Mouse (Mus musculus) neural tube, embryonic 15.5 days (tissue): ENCODE measurements around the gene Foxc1. TPM values are rescaled to one million over a fixed set of nuclear protein-coding genes. Genes with fewer than 3 reads are reported as not detected.

ENCODE experiments used
- ATAC-seq: fragments of 200-750 bp; cut with Nextera tagmentation; 2 replicates; pipeline ENCODE4 v1.8.0; 2017; ENCODE audit warnings: mild to moderate bottlenecking, moderate TSS enrichment, moderate library complexity; ENCODE audit not compliant: low FRiP score
- H3K27ac ChIP-seq: fragments of 300-500 bp; sonication (generic); replicated peaks from 2 replicates; pipeline ENCODE4 v1.5.1; 2015; ENCODE audit warnings: mild to moderate bottlenecking, inconsistent platforms
- H3K27me3 ChIP-seq: fragments of 300-500 bp; sonication (generic); replicated peaks from 2 replicates; pipeline ENCODE4 v1.6.1; 2015; ENCODE audit warnings: inconsistent platforms
- H3K36me3 ChIP-seq: fragments of 300-500 bp; sonication (generic); 2 replicates; pipeline ENCODE4 v1.6.1; 2015; ENCODE audit warnings: inconsistent platforms
- H3K4me1 ChIP-seq: fragments of 300-500 bp; sonication (generic); 2 replicates; pipeline ENCODE4 v1.6.1; 2015; ENCODE audit warnings: inconsistent platforms
- H3K4me2 ChIP-seq: fragments of 300-500 bp; sonication (generic); 2 replicates; pipeline ENCODE4 v1.6.1; 2015; ENCODE audit warnings: inconsistent platforms, mild to moderate bottlenecking, moderate library complexity
- H3K4me3 ChIP-seq: fragments of 300-500 bp; sonication (generic); replicated peaks from 2 replicates; pipeline ENCODE4 v1.5.1; 2015; ENCODE audit warnings: mild to moderate bottlenecking, inconsistent platforms
- H3K9ac ChIP-seq: fragments of 300-500 bp; sonication (generic); replicated peaks from 2 replicates; pipeline ENCODE4 v1.6.1; 2015; ENCODE audit warnings: mild to moderate bottlenecking, inconsistent platforms
- H3K9me3 ChIP-seq: fragments of 300-500 bp; sonication (generic); replicated peaks from 2 replicates; pipeline ENCODE4 v1.6.1; 2016; ENCODE audit warnings: inconsistent platforms
- WGBS: fragments of 180-500 bp; shearing (Covaris S2); methylation state at CpG from one replicate; pipeline ENCODE4 v1.1.7; 2015; ENCODE audit warnings: mixed read lengths; 5-methylcytosine and 5-hydroxymethylcytosine counted together
- polyA plus RNA-seq: library from polyadenylated mRNA; unstranded; fragments of >200 nt; fragmentation: Nextera tagmentation; extraction: Ambion mirVana; gene quantifications from 2 replicates; pipeline ENCODE4 v1.2.1, GENCODE M21; 2015

The Foxc1 gene
- polyA plus RNA-seq, 1 experiment from 2014 or later: 1.1 TPM

DNA sequence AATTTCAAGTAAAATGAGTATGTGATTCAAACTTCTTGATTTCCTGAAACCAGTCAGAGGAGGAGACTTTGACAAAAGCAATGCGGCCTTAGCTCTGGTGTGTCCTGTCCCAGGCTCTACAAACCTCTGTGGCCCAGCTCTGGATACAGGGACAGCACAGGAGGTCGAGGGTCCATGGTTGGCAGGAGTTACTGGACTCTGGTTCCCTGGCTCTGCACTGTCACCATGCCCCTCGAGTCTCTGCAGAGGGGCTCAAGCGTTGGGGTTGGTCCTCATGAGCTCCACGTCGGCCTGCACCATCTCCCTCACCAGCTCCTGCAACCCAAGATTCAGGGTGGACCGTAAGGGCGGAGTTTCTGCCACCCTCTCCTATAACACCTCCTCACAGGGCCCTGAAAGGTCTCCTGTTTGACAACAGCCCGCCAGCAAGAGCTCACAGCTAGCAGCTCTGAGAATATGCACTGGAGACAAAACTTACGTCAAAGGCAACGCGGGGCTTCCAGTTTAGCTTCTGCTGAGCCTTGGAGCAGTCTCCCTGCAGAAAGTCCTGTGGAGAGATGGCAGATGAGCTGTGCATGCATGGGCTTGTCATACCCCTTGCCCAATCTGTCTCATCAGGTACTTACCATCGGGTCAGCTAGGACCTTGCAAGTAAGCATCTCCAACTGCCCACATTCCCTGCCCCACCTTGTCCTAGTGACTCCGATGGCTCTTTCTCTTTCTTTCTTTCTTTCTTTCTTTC lies 13.4 kb downstream of the Foxc1 start:
- no peak for ATAC-seq
- H3K27ac ChIP-seq: no peak overlapping the region
- H3K9me3 ChIP-seq: no peaks in the 10 kb centered on the region
- 41% methylated on average over 14 of the region's 14 CpGs for WGBS
- peaks cover 63% of the 10 kb centered on the region for H3K27me3 ChIP-seq
- no peak overlapping the region for H3K9ac ChIP-seq
- 0 out of 2 replicates have a peak overlapping the region, but pooled peaks have one; percentile 3 for H3K4me2 ChIP-seq
- H3K4me3 ChIP-seq: no peak overlapping the region
- H3K36me3 ChIP-seq: no peaks in the 10 kb centered on the region
- peaks cover 7% of the 10 kb centered on the region; the same call in 1 of the 2 replicates for H3K4me1 ChIP-seq

DNA sequence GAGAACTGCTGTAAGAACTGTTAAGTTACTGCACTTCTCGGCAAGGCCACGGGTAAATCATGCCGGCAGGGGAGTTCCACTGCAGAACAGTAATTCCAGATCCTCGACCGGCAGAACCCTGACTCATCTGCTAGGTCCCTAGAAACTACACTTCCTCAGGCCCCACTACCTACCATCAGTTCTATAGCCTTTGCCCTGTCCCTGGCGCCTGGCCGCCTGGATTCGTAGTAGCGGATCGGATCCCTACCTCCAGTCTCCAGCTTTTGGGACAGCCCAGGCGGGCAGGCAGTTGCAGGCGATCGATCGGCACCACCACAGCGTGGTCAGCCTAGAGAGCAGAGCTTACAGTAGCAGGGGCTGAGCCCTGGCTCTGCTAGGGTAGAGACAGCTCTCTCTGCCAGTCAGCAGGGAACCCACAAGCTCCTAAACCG lies 14.2 kb downstream of the Foxc1 start:
- WGBS: 6% methylated on average over 16 of the region's 16 CpGs

DNA sequence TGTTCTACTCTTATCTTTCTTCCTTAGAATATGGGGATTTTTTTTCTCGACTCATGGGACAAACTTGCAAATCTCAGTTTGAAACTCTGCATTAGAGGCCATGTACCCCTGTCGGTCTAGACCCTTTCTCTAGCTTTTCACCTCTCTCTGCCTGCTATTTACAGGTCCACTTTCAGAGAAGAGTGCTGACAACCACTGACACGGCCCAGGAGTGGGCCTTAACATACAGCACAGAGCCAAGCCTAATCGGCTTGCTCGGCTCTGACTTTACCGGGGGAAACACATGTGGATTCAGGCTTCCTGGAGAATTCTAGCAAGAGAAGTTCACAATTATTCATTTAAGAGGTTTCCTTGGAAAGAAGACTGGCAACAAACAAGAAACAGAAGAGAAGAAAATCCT lies 14.6 kb downstream of the Foxc1 start:
- H3K9me3 ChIP-seq: no peaks in the 10 kb centered on the region
- H3K36me3 ChIP-seq: no peaks in the 10 kb centered on the region
- peak overlapping the region; percentile 48 for H3K4me2 ChIP-seq
- H3K27ac ChIP-seq: no peak overlapping the region; the same call in 1 of the 2 replicates
- H3K27me3 ChIP-seq: peaks cover 54% of the 10 kb centered on the region
- peak overlapping the region; percentile 14; the same call in 1 of the 2 replicates for H3K9ac ChIP-seq
- H3K4me3 ChIP-seq: peak overlapping the region; percentile 9; the same call in 1 of the 2 replicates
- no peak for ATAC-seq
- peaks cover 7% of the 10 kb centered on the region; the same call in 1 of the 2 replicates for H3K4me1 ChIP-seq
- WGBS: 24% methylated on average over 6 of the region's 6 CpGs

More for the DNA sequence above, 14.2 kb downstream of the Foxc1 start:
- Histone ChIP-seq H3K4me2 (peak overlapping the region; percentile 48), H3K27me3 (peaks cover 59% of the 10 kb centered on the region), H3K27ac (no peak overlapping the region; the same call in 1 of the 2 replicates), H3K4me3 (peak overlapping the region; percentile 9; the same call in 1 of the 2 replicates), H3K9ac (peak overlapping the region; percentile 14; the same call in 1 of the 2 replicates), H3K9me3 (no peaks in the 10 kb centered on the region), H3K4me1 (peaks cover 7% of the 10 kb centered on the region; the same call in 1 of the 2 replicates), H3K36me3 (no peaks in the 10 kb centered on the region)
- peak; percentile 71; the same call in 1 of the 2 replicates for ATAC-seq

DNA sequence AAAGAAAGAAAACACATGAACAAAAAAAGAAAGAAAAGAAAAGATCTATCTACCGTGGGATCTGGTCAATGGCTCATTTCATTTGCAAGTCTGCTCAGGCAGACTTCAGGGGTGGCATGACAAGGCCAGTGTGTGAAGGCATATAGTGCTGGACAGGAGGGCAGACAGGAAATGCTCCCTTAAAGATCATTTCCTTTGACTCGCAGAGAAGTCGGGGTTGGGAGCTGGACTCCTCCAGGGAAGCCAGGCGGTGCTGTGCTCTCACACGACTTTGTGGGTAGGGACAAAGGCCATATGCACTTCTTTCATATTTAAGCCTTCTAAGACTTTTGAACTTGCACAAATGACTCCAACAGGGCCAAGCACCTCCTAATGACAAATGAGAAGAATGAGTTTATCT lies 16.9 kb downstream of the Foxc1 start:
- H3K36me3 ChIP-seq: no peaks in the 10 kb centered on the region
- H3K27me3 ChIP-seq: peaks cover 36% of the 10 kb centered on the region
- no peak for ATAC-seq
- 17% methylated on average over 5 of the region's 5 CpGs for WGBS
- no peak overlapping the region for H3K4me3 ChIP-seq
- no peak overlapping the region for H3K27ac ChIP-seq
- no peaks in the 10 kb centered on the region for H3K9me3 ChIP-seq
- no peak overlapping the region for H3K9ac ChIP-seq
- peaks cover 7% of the 10 kb centered on the region; the same call in 1 of the 2 replicates for H3K4me1 ChIP-seq
- no peak overlapping the region for H3K4me2 ChIP-seq

DNA sequence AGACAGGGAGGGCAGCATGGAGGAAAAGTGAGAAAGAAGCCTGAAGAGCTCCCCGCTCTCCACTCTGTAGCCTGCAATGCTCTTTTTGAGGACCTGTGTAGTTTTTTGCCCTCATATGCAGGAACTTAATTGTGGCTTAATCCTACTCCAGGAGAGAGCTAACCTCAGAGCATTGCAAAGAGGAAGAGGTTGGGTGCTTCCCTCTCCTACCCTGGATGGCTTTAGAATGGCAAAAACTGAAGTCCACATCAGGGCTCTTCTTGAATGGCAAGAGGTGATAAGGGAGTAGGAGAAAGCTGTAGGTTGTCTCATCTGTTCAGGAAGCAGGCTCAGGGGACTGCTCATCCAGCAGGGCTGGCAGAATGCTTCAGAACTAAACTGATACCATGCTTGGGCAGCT lies 18.7 kb downstream of the Foxc1 start:
- Histone ChIP-seq H3K27me3 (peaks cover 18% of the 10 kb centered on the region; the same call in 1 of the 2 replicates), H3K9me3 (no peaks in the 10 kb centered on the region), H3K9ac (no peak overlapping the region), H3K27ac (no peak overlapping the region), H3K4me3 (no peak overlapping the region), H3K36me3 (no peaks in the 10 kb centered on the region), H3K4me2 (no peak overlapping the region), H3K4me1 (peaks cover 7% of the 10 kb centered on the region; the same call in 1 of the 2 replicates)
- WGBS: 100% methylated on average over 1 of the region's 1 CpGs
- no peak for ATAC-seq

DNA sequence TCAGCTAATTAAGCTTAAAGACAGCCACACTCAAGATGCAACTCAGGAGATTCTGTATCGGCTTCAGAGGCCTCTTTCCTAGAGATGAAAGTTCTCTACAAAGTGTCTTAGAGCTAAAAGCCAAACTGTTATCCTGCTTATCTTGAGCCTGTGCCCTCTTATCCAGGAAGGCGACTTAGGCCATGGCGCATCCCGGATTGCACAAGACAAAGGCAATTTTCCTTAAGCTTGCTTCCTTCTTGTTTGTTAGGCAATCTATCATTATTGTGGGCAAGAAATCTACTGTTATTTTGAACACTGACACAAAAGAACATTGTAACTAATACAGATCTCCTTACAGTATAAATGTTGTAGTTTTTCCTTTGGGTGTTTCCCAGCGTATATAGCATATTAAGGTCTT lies 20.7 kb downstream of the Foxc1 start:
- no peak overlapping the region for H3K4me2 ChIP-seq
- no peaks in the 10 kb centered on the region for H3K9me3 ChIP-seq
- H3K36me3 ChIP-seq: no peaks in the 10 kb centered on the region
- no peaks in the 10 kb centered on the region for H3K4me1 ChIP-seq
- H3K9ac ChIP-seq: no peak overlapping the region
- no peak overlapping the region for H3K27ac ChIP-seq
- H3K27me3 ChIP-seq: 0 out of 2 replicates have a peak, but pooled peaks cover 10% of the 10 kb centered on the region
- 87% methylated on average over 5 of the region's 5 CpGs for WGBS
- no peak for ATAC-seq
- H3K4me3 ChIP-seq: no peak overlapping the region

DNA sequence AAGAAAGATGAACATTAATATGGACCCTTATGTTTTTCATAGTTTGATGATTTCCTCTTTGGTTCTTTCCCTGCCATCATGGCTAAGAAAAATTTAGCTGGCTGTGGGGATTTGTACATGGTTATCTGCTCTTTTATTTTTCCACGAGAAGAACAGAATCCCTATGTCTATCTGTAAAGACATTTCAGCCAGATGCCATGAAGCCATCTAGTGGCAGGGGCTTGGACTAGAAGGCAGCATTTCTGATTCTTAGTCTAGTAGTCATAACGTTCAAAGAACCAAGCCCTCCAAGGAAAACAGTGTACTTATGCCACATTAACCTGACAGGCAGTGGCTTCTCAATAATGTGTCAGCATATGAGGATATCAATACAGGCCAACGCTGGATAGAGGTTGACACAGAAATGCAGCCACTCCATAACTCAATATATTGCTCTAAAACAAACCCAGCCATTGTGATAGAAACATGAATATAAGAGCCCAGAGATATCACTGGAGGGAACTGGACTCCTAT lies 21.4 kb downstream of the Foxc1 start:
- Histone ChIP-seq H3K36me3 (no peaks in the 10 kb centered on the region), H3K4me1 (no peaks in the 10 kb centered on the region), H3K4me2 (no peak overlapping the region), H3K9ac (no peak overlapping the region), H3K9me3 (no peaks in the 10 kb centered on the region), H3K4me3 (no peak overlapping the region), H3K27ac (no peak overlapping the region), H3K27me3 (0 out of 2 replicates have a peak, but pooled peaks cover 7% of the 10 kb centered on the region)
- WGBS: 63% methylated on average over 3 of the region's 3 CpGs
- ATAC-seq: no peak

DNA sequence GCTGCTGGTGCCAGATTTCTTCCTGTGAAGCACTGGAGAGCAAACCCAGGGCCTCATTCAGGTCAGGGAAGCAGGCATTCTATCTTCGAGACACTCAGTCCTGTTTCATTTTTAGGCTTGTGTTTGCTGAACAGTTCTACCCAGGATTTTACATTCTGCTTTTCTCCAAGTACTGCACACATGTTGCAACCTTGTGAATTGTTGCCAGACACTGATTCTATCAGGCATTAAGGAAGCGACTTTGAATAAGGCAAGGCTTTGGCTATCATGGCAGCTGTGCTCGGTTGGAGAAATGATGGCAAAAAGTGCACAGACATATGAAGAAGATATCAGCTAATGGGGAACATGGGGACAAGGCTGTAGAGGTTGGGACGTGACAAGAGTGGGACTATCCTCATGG lies 22.0 kb downstream of the Foxc1 start:
- H3K4me1 ChIP-seq: no peaks in the 10 kb centered on the region
- no peak overlapping the region for H3K4me3 ChIP-seq
- 90% methylated on average over 4 of the region's 4 CpGs for WGBS
- H3K9me3 ChIP-seq: no peaks in the 10 kb centered on the region
- H3K27me3 ChIP-seq: 0 out of 2 replicates have a peak, but pooled peaks cover 7% of the 10 kb centered on the region
- no peaks in the 10 kb centered on the region for H3K36me3 ChIP-seq
- H3K9ac ChIP-seq: no peak overlapping the region
- no peak overlapping the region for H3K4me2 ChIP-seq
- no peak for ATAC-seq
- H3K27ac ChIP-seq: no peak overlapping the region

DNA sequence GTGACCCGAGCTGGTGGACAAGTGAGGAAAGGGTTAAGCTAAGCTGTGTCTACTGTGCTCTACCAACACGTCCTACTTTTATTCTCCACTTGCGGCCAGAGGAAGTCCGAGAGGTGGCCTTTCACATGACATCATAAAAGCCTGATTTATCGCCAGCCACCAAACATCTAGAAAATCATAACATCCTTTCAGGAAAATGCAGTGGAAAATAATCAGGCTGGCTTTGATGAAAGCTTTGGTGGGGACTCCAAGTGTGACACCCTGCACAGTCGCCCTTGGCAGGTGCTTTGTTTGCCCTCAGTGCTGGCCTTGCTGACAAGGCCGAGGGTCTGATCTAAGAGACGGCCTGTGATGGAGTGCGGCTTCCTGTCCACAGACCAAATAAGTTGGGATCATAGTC lies 23.9 kb downstream of the Foxc1 start:
- 65% methylated on average over 9 of the region's 9 CpGs for WGBS
- no peaks in the 10 kb centered on the region for H3K4me1 ChIP-seq
- no peak overlapping the region for H3K9ac ChIP-seq

DNA sequence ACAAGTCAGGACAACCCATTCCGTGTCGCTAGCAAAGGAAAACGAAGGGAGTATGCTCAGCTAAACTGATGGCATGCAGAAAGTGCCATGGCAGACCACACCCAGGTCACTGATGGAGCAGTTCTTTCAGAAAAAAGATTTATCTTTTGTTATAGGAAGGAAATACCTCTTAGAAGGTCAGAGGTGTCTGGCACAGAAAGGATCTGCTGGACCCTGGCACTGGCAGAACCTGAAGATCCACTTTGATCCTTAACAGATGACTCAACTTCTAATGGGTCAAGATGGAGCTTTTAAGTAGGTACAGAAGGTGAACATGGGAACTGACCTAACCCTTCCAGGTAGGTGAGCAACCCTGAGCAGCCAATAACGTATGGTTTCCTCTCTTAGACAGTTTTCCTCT lies 29.4 kb downstream of the Foxc1 start:
- no peak for ATAC-seq
- Histone ChIP-seq H3K4me2 (no peak overlapping the region), H3K36me3 (no peaks in the 10 kb centered on the region), H3K9ac (no peak overlapping the region), H3K9me3 (no peaks in the 10 kb centered on the region), H3K27ac (no peak overlapping the region), H3K4me1 (no peaks in the 10 kb centered on the region), H3K27me3 (no peaks in the 10 kb centered on the region), H3K4me3 (no peak overlapping the region)
- 96% methylated on average over 4 of the region's 4 CpGs for WGBS

More for the DNA sequence above, 23.9 kb downstream of the Foxc1 start:
- Histone ChIP-seq H3K4me3 (no peak overlapping the region), H3K27me3 (0 out of 2 replicates have a peak, but pooled peaks cover 3% of the 10 kb centered on the region), H3K9me3 (no peaks in the 10 kb centered on the region), H3K36me3 (no peaks in the 10 kb centered on the region), H3K4me2 (no peak overlapping the region), H3K27ac (no peak overlapping the region)
- ATAC-seq: no peak

DNA sequence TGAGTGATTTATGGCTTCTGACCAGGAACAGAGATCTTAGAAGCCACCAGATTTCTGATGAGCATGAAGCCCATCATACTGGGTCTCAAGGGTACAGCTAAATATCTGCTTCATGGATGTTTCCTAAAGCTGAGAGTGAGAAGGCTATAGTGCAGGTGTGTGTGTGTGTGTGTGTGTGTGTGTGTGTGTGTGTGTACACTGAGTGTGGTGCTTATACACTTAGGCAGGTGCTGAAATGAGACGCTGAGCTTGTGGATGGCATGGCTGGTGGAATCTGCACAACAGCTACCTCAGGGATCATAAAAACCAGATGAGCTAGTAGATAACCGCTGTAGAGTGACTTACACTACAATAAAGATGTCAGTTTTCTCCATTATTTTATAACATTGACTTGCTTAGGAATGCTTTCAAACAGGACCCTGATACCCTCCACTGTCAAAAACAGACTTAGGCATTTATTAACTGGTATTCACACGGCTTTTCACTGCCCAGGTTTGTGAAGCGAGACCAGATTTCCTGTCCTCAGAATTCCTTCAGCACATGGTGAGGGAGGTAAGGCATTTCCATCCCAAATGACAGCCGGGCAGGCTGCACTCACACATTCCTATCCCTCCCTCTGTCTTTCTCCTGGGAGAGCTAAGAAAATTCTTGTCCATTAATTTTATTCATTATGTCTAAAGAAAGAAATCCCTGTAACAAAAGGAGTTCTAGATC lies 43.0 kb downstream of the Foxc1 start:
- WGBS: 25% methylated on average over 5 of the region's 5 CpGs
- Histone ChIP-seq H3K4me2 (no peak overlapping the region), H3K27me3 (no peaks in the 10 kb centered on the region), H3K9me3 (no peaks in the 10 kb centered on the region), H3K4me1 (peaks cover 8% of the 10 kb centered on the region; the same call in 1 of the 2 replicates), H3K36me3 (no peaks in the 10 kb centered on the region), H3K9ac (no peak overlapping the region), H3K27ac (no peak overlapping the region), H3K4me3 (no peak overlapping the region)
- ATAC-seq: peak; percentile 47
